In genomic region chr17:4907841-4908571, GRCm38 (mm10) we compare ENCODE assay signal across 8 mouse cellular contexts.
DNase-seq lines count a peak whose midpoint lies in the region; ATAC-seq and TF ChIP-seq lines count a peak whose summit lies in the region.

No protein-coding gene starts in this region.

- DNase-seq in CH12.LX (ENCODE audit: extremely low read depth), result peak; percentile 71
- peak; percentile 63 for DNase-seq in c-Kit-positive CD71-positive TER-119-negative erythroid progenitor cells, embryonic 14.5 days (ENCODE audit: low read depth)
- peak; percentile 97 for DNase-seq in heart, postnatal 10 days
- peak; percentile 67 for DNase-seq in large intestine, adult 2 months (ENCODE audit: low read depth, low spot score)
- DNase-seq in liver, postnatal 0 days, result peak; percentile 91
- peak; percentile 96 for DNase-seq in testis, postnatal 10 days (ENCODE audit: low spot score)

- no peak overlapping the region for H3K27ac ChIP-seq in CH12.LX (ENCODE audit: insufficient read depth, low read depth)
- peak overlapping the region; percentile 98 for H3K27ac ChIP-seq in forebrain, embryonic 12.5 days
- H3K27ac ChIP-seq in liver, postnatal 0 days (ENCODE audit: low read depth), result peak overlapping the region; percentile 97
- H3K27ac ChIP-seq in neural tube, embryonic 14.5 days (ENCODE audit: low read depth, low read length), result peak overlapping the region; percentile 99

- in situ Hi-C loops in CH12.LX (cut with MboI; ENCODE audit: low pct_ligation_motif_present, low pct_unique_long_range_greater_than_20kb, low sequenced_read_pairs), result no loop called here

- H3K27me3 ChIP-seq in CH12.LX (replicated peaks), result peaks cover 19% of the 10 kb centered on the region
- 0 out of 2 replicates have a peak, but pooled peaks cover 6% of the 10 kb centered on the region for H3K27me3 ChIP-seq in forebrain, embryonic 12.5 days
- no peaks in the 10 kb centered on the region for H3K27me3 ChIP-seq in liver, postnatal 0 days (ENCODE audit: insufficient read depth, low read length)
- no peaks in the 10 kb centered on the region for H3K27me3 ChIP-seq in neural tube, embryonic 14.5 days (ENCODE audit: control insufficient read depth, insufficient read depth, low read length)

- TF ChIP-seq POLR2A in CH12.LX (IDR thresholded peaks at IDR 0.05; ENCODE audit: low read depth, low read length), result peak; percentile 60; the same call in 1 of the 2 replicates

- H3K9ac ChIP-seq in CH12.LX (ENCODE audit: insufficient read depth, low read depth), result peak overlapping the region; percentile 91
- H3K9ac ChIP-seq in forebrain, embryonic 12.5 days, result peak overlapping the region; percentile 73
- H3K9ac ChIP-seq in liver, postnatal 0 days (replicated peaks), result peak overlapping the region; percentile 72
- H3K9ac ChIP-seq in neural tube, embryonic 14.5 days (replicated peaks; ENCODE audit: low read depth, low read length), result peak overlapping the region; percentile 80

- H3K9me3 ChIP-seq in CH12.LX (replicated peaks; ENCODE audit: low read length), result no peaks in the 10 kb centered on the region
- no peaks in the 10 kb centered on the region for H3K9me3 ChIP-seq in forebrain, embryonic 12.5 days
- no peaks in the 10 kb centered on the region for H3K9me3 ChIP-seq in liver, postnatal 0 days (ENCODE audit: low read length)
- no peaks in the 10 kb centered on the region for H3K9me3 ChIP-seq in neural tube, embryonic 14.5 days (ENCODE audit: control insufficient read depth, low read length)

- under 1% methylated on average over 85 of the region's 85 CpGs for WGBS in forebrain, embryonic 12.5 days
- under 1% methylated on average over 85 of the region's 85 CpGs for WGBS in large intestine, adult 2 months
- under 1% methylated on average over 65 of the region's 85 CpGs for WGBS in liver, postnatal 0 days (ENCODE audit: insufficient replicate concordance)
- under 1% methylated on average over 72 of the region's 85 CpGs for WGBS in neural tube, embryonic 14.5 days

- dilution Hi-C loops in CH12.LX (cut with MboI; ENCODE audit: extremely low pct_ligation_motif_present, extremely low pct_unique_long_range_greater_than_20kb, low sequenced_read_pairs), result no loop called here

- H3K4me2 ChIP-seq in CH12.LX (ENCODE audit: insufficient read depth, low read depth, poor library complexity, severe bottlenecking), result peak overlapping the region; percentile 97
- H3K4me2 ChIP-seq in forebrain, embryonic 12.5 days, result peak overlapping the region; percentile 66
- H3K4me2 ChIP-seq in liver, postnatal 0 days (ENCODE audit: low read depth, low read length), result peak overlapping the region; percentile 90
- peak overlapping the region; percentile 73 for H3K4me2 ChIP-seq in neural tube, embryonic 14.5 days (ENCODE audit: low read depth, low read length)

- no peak for TF ChIP-seq RAD21 in CH12.LX (IDR thresholded peaks at IDR 0.05; ENCODE audit: low read depth, low read length)

- intact Hi-C loops in heart, postnatal 10 days (cut with DNase I), result loop anchor here (1.0 to 2.0 kb wide), 3 partner anchors 86 to 281 kb away; partner anchors contain the start of gene Arid1b

- peak; percentile 94 for ATAC-seq in forebrain, embryonic 12.5 days (ENCODE audit: low FRiP score)
- ATAC-seq in liver, postnatal 0 days, result peak; percentile 96
- peak; percentile 95 for ATAC-seq in neural tube, embryonic 14.5 days (ENCODE audit: low read depth)

- H3K79me2 ChIP-seq in CH12.LX (replicated peaks; ENCODE audit: control insufficient read depth, extremely low read depth, insufficient read depth, poor library complexity, severe bottlenecking), result no peaks in the 10 kb centered on the region

- peaks cover 0 to 5% of the 10 kb centered on the region in 2 experiments; a peak in 1 of 4 replicates for H3K4me1 ChIP-seq in CH12.LX (ENCODE audit: control insufficient read depth in 1 of 2, insufficient read depth in 2 of 2)
- peaks cover 7% of the 10 kb centered on the region for H3K4me1 ChIP-seq in forebrain, embryonic 12.5 days
- H3K4me1 ChIP-seq in liver, postnatal 0 days (ENCODE audit: insufficient read depth), result 0 out of 2 replicates have a peak, but pooled peaks cover 4% of the 10 kb centered on the region
- H3K4me1 ChIP-seq in neural tube, embryonic 14.5 days (ENCODE audit: control insufficient read depth, insufficient read depth, low read length), result peaks cover 4% of the 10 kb centered on the region; the same call in 1 of the 2 replicates

- no peak for TF ChIP-seq CTCF in CH12.LX (conservative IDR thresholded peaks at IDR 0.05 in 1 of 2, IDR thresholded peaks at IDR 0.05 in 1 of 2; ENCODE audit: low read depth in 2 of 2, low read length in 2 of 2)
- no peak for TF ChIP-seq CTCF in liver, postnatal 0 days (IDR thresholded peaks at IDR 0.05; ENCODE audit: low read depth)

- peak overlapping the region; percentile 45 to 72 (median 63) for H3K4me3 ChIP-seq in CH12.LX (replicated peaks in 1 of 3; ENCODE audit: low read depth in 2 of 3, low read length in 2 of 3, poor library complexity in 1 of 3)
- H3K4me3 ChIP-seq in forebrain, embryonic 12.5 days (replicated peaks), result peak overlapping the region; percentile 49
- H3K4me3 ChIP-seq in liver, postnatal 0 days (ENCODE audit: low read depth, low read length), result peak overlapping the region; percentile 62
- H3K4me3 ChIP-seq in neural tube, embryonic 14.5 days (ENCODE audit: low read depth, low read length), result peak overlapping the region; percentile 51

- H3K36me3 ChIP-seq in CH12.LX (replicated peaks in 1 of 2; ENCODE audit: control insufficient read depth in 1 of 2, insufficient read depth in 1 of 2, low read length in 1 of 2), result no peaks in the 10 kb centered on the region
- no peaks in the 10 kb centered on the region for H3K36me3 ChIP-seq in forebrain, embryonic 12.5 days (replicated peaks)
- H3K36me3 ChIP-seq in liver, postnatal 0 days (replicated peaks; ENCODE audit: insufficient read depth, low read length), result no peaks in the 10 kb centered on the region
- H3K36me3 ChIP-seq in neural tube, embryonic 14.5 days (ENCODE audit: control insufficient read depth, insufficient read depth, low read length), result no peaks in the 10 kb centered on the region

- TF ChIP-seq EP300 in CH12.LX (IDR thresholded peaks at IDR 0.05; ENCODE audit: low read length), result no peak
- no peak; the same call in 1 of the 2 replicates for TF ChIP-seq EP300 in liver, postnatal 0 days (IDR thresholded peaks at IDR 0.05; ENCODE audit: low read depth)

TF ChIP-seq in CH12.LX, 34 proteins besides CTCF, POLR2A, EP300 and RAD21:
- TF ChIP-seq KAT2A (IDR thresholded peaks at IDR 0.05; ENCODE audit: insufficient replicate concordance, low read length) (no peak), USF1 (IDR thresholded peaks at IDR 0.05; ENCODE audit: low read depth, low read length) (no peak), GABPA (IDR thresholded peaks at IDR 0.05; ENCODE audit: insufficient replicate concordance, low read depth, low read length) (no peak), ZC3H11A (IDR thresholded peaks at IDR 0.05; ENCODE audit: low read depth, low read length) (no peak), IRF4 (IDR thresholded peaks at IDR 0.05; ENCODE audit: low read depth, low read length) (no peak; the same call in 1 of the 2 replicates), E2F4 (IDR thresholded peaks at IDR 0.05; ENCODE audit: insufficient replicate concordance, low read depth, low read length) (no peak), CHD1 (IDR thresholded peaks at IDR 0.05; ENCODE audit: low read depth, low read length) (no peak; the same call in 1 of the 2 replicates), TCF12 (IDR thresholded peaks at IDR 0.05; ENCODE audit: low read depth, low read length) (0 out of 2 replicates have a peak, but pooled peaks have one; percentile 20), SMC3 (IDR thresholded peaks at IDR 0.05; ENCODE audit: low read depth, low read length) (no peak), MAX (IDR thresholded peaks at IDR 0.05; ENCODE audit: low read length) (peak; percentile 72), NELFE (IDR thresholded peaks at IDR 0.05; ENCODE audit: low read depth, low read length) (0 out of 2 replicates have a peak, but pooled peaks have one; percentile 12), MAZ (IDR thresholded peaks at IDR 0.05; ENCODE audit: low read depth, low read length) (no peak), RCOR1 (conservative IDR thresholded peaks at IDR 0.05; ENCODE audit: low read depth, low read length) (no peak), ELF1 (IDR thresholded peaks at IDR 0.05; ENCODE audit: low read depth, low read length) (no peak), UBTF (IDR thresholded peaks at IDR 0.05; ENCODE audit: low read depth, low read length) (peak; percentile 52; the same call in 1 of the 2 replicates), PAX5 (IDR thresholded peaks at IDR 0.05; ENCODE audit: low read length) (no peak), POLR2AphosphoS2 (IDR thresholded peaks at IDR 0.05; ENCODE audit: low read depth, low read length) (no peak), ZNF384 (IDR thresholded peaks at IDR 0.05; ENCODE audit: low read depth, low read length) (no peak), MYC (IDR thresholded peaks at IDR 0.05; ENCODE audit: low read depth, low read length) (no peak), ZKSCAN1 (IDR thresholded peaks at IDR 0.05; ENCODE audit: borderline replicate concordance, low read depth, low read length) (no peak), JUN (IDR thresholded peaks at IDR 0.05; ENCODE audit: insufficient read depth, low read depth, low read length) (no peak), ZMIZ1 (IDR thresholded peaks at IDR 0.05; ENCODE audit: low read depth, low read length) (no peak), NRF1 (IDR thresholded peaks at IDR 0.05; ENCODE audit: low read depth, low read length) (peak; percentile 89), MAFK (IDR thresholded peaks at IDR 0.05; ENCODE audit: insufficient replicate concordance, low read length) (no peak), CHD2 (IDR thresholded peaks at IDR 0.05; ENCODE audit: low read length) (no peak), HCFC1 (IDR thresholded peaks at IDR 0.05; ENCODE audit: low read depth, low read length) (peak; percentile 29; the same call in 1 of the 2 replicates), ETS1 (conservative IDR thresholded peaks at IDR 0.05; ENCODE audit: low read depth, low read length) (0 out of 2 replicates have a peak, but pooled peaks have one; percentile 6), MEF2A (IDR thresholded peaks at IDR 0.05; ENCODE audit: borderline replicate concordance, low read depth, low read length) (no peak), MXI1 (IDR thresholded peaks at IDR 0.05; ENCODE audit: low read depth, low read length) (no peak), BHLHE40 (IDR thresholded peaks at IDR 0.05; ENCODE audit: low read depth, low read length) (peak; percentile 5; the same call in 1 of the 2 replicates), USF2 (conservative IDR thresholded peaks at IDR 0.05; ENCODE audit: low read depth, low read length) (no peak), SIN3A (IDR thresholded peaks at IDR 0.05; ENCODE audit: low read length) (peak; percentile 55; the same call in 1 of the 2 replicates), TBP (conservative IDR thresholded peaks at IDR 0.05; ENCODE audit: low read depth, low read length) (no peak), JUND (conservative IDR thresholded peaks at IDR 0.05; ENCODE audit: low read depth, low read length) (no peak)
